Mouse (Mus musculus) natural killer cell, adult 2 months (primary cell): ENCODE results near the gene Mapk7.

Experiments used
- DNase-seq, 2 experiments: peaks; one replicate each; pipeline ENCODE4 v3.0.0; 2022; ENCODE audit warnings: low spot score in 2 of 2

Gene Mapk7

DNA sequence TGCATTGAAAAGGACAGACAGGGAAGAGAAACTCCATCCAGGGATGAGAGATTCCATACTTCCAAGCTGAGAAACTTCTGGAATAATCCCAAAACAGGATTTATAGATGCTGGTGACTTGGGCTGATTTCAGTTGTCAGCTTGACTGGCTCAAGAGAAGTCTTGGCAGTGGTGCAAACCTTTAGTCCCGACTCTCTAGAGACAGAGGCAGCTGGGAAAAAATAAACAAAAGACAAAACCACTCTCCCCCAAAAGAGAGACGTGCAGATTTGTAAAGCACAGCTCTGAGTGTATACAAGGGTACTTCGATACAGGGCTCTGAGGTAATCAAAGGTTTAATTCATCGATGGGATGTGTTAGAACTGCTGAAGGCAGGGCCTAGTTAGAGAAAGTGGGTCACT, 28.8 kb downstream of the Mapk7 start:
- DNase-seq, result no peak

DNA sequence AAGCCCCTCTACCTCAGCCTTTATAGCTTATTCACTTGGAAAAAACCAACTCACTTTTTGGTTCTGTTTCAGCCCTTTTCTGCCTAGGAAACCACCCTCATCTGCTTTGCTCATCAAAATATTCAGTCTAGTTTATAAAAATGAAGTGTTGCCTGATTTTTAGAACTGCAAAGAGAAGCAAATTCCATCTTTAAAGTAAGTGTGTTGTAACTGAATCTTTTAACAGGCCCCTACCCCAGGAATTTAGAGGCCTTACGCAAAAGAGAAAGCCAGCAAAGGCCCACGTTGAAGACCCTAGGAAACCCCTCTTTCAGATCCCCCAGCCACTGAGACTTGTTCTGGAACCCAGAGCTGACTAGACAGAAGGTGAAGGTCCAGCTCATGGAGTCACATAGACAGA, 30.1 kb downstream of the Mapk7 start:
- no peak for DNase-seq

DNA sequence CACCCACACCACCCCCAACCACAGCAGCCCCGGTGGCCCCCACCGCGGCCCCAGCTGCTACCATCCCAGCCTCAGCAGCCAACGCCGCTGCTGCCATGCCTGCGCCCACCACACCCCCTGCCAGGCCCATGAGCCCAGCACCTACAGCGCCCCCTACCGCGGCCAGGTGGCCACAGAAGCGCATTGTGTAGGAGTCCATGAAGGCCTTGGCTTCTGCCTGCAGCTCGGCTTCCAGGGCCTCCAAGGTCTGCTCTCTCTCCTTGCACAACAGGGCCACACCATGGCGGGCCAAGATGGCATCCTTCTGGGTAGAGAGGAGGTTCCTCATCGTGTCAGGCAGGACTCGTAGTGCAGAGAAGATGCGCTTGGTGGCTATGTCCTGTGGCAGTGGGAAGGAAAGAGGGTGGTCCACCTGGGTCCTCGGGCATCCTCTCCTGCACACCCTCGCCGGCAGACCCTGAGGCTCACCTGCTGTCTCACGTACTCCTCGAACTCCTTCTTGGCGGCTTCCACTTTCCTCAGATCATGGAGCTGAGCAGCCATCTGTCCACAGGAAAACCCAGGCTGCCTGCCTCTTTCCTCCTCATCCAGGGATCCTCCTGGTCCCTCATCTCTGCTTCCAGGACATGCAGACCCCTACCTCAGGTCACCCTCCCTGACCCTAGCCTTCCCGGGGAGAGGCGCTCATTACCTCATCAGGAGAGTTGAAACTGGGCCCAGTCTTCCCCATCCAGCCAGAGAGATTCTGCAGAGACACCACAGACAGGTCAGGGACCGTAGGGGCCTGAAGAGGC, 44.5 kb downstream of the Mapk7 start:
- no peak for DNase-seq

GRCm38 (mm10) chr11:61448599-61449225, 45.5 kb downstream of the Mapk7 start:
- no peak for DNase-seq

DNA sequence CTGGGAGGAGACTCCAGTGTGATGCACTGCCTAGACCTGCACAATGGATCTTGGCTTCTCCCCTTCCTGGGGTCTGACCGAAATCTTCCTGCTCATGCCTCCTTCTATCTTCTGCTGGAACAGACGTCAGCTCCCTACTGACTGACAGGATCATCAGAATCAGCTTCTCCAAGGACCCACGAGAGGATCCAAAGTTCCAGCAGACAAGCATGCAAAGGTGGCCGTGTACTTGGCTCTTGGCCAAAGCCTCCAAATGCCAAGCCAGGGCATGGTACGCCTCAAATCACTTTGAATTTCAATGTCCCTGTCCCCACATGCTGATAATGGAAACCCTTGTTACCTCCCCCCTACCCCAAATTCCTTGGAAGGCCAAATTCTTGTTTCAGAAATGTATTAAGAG, 46.2 kb downstream of the Mapk7 start:
- no peak for DNase-seq

DNA sequence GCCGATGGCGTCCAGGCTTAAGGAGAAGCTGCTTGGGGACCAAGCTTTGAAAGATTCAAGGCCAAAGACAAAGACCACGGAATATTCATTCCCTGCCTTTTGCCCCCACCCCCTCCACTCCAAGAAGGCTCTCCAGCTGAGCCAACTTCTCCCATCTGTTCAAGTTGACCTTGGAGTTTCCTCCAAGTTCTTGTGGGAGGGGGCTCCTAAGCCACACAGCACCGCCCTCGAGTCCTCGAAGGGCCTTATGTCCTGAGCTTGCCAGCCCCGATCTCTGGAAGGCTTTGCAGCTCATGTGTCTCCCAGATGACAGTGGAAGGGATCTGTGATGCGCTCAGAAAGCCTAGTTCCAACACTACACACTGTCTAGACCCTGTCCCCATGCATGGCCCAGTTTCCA, 46.9 kb downstream of the Mapk7 start:
- DNase-seq, result no peak

GRCm38 (mm10) chr11:61443807-61444206, 50.4 kb downstream of the Mapk7 start:
- no peak for DNase-seq

DNA sequence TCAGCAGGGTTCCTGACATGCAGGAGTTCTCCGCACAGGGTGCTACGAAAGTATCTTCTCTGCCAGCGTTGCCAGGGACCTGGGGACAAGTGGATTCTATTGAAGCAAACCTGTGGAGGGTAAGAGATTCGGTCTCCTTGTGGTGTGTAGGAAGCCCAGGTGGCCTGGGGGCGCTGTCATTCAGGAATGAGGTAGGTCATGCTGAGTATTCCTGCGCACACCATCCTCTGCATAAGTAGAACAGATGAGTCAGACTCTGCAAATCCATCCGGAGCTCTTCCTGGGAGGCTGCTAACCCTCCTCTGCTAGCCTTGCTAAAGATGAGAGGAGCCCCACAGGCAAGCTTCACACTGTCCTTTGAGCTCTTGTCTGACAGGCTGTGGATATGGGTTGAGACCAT, 52.5 kb downstream of the Mapk7 start:
- no peak for DNase-seq

DNA sequence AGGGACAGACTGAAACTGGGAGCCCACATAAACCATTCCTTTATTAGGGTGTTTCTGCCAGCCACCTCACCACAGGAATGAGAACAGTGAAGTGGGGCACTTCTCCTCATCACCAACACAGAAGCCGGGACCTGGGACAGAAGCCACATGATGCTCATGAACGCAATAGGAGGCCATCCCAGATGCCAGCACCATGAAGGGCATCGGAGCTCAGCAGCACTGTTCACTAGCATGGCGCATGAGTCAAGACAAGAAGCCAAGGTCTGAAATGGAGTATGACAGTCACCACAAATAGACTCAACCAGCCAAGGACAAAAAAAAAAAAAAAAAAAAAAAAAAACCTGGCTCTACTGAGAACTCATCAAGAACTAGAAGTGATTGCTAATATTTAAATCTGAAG, 53.8 kb downstream of the Mapk7 start:
- no peak for DNase-seq

DNA sequence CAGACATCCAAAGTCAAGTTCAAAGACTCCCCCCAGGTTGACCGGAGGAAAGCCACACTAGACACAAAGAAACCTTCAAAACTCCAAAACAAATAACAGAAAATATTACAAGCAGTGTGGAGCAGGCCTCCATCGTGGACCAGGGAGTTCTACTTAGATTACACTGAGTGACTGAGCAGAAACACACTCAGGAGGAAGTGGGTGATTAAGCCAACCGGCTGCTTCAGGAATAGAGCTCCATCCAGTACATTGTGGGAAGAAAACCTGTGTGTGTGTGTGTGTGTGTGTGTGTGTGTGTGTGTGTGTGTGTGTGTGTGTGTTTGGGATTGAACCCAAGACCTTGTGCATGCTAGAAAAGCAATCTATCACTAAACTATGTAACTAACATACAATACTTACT, 55.0 kb downstream of the Mapk7 start:
- DNase-seq, result no peak
